Mouse (Mus musculus): Measurements from ENCODE around the gene Cecr2. TPM values are rescaled to one million over a fixed set of nuclear protein-coding genes. Genes with fewer than 3 reads are reported as not detected.

Gene Cecr2
- polyA plus RNA-seq, 2 experiments = 6.2 to 7.1 TPM

- H3K27me3 ChIP-seq (ENCODE audit: control insufficient read depth, insufficient read depth, low read length) = no peaks in the 10 kb centered on the region
- H3K36me3 ChIP-seq (replicated peaks; ENCODE audit: control insufficient read depth, insufficient read depth, low read depth) = no peaks in the 10 kb centered on the region
- ATAC-seq (ENCODE audit: insufficient read depth) (no peak), DNase-seq (ENCODE audit: low read depth in 3 of 3, low spot score in 3 of 3) (no peak)
- no peak for TF ChIP-seq EP300 (IDR thresholded peaks at IDR 0.05; ENCODE audit: low read depth)
- no peak for TF ChIP-seq CTCF (IDR thresholded peaks at IDR 0.05; ENCODE audit: low read depth)
- no peak overlapping the region for H3K9ac ChIP-seq (replicated peaks)
- no peak overlapping the region for H3K27ac ChIP-seq
- no peaks in the 10 kb centered on the region for H3K9me3 ChIP-seq (ENCODE audit: control insufficient read depth, low read length)
- H3K4me1 ChIP-seq (replicated peaks; ENCODE audit: control insufficient read depth in 2 of 2, insufficient read depth in 2 of 2, low read length in 1 of 2) = peaks cover 2 to 12% of the 10 kb centered on the region in 2 experiments; a peak in 3 of 4 replicates
- 44% methylated on average over 2 of the region's 2 CpGs for WGBS (ENCODE audit: insufficient replicate concordance)
- no peak overlapping the region for H3K4me3 ChIP-seq (ENCODE audit: insufficient read depth in 1 of 2, low read depth in 2 of 2, low read length in 2 of 2)
- H3K4me2 ChIP-seq (ENCODE audit: low read depth) = no peak overlapping the region
Measured at GRCm38 (mm10) chr6:120782948-120783347, 116.8 kb downstream of the Cecr2 start.

- H3K27ac ChIP-seq = no peak overlapping the region
- DNase-seq (ENCODE audit: low read depth in 3 of 3, low spot score in 3 of 3) (no peak), ATAC-seq (ENCODE audit: insufficient read depth) (no peak)
- H3K36me3 ChIP-seq (replicated peaks; ENCODE audit: control insufficient read depth, insufficient read depth, low read depth) = no peaks in the 10 kb centered on the region
- H3K9ac ChIP-seq (replicated peaks) = no peak overlapping the region
- no peaks in the 10 kb centered on the region for H3K27me3 ChIP-seq (ENCODE audit: control insufficient read depth, insufficient read depth, low read length)
- TF ChIP-seq EP300 (IDR thresholded peaks at IDR 0.05; ENCODE audit: low read depth) (no peak), CTCF (IDR thresholded peaks at IDR 0.05; ENCODE audit: low read depth) (no peak)
- peaks cover 2 to 14% of the 10 kb centered on the region in 2 experiments; a peak in 3 of 4 replicates for H3K4me1 ChIP-seq (replicated peaks; ENCODE audit: control insufficient read depth in 2 of 2, insufficient read depth in 2 of 2, low read length in 1 of 2)
- no peak overlapping the region for H3K4me2 ChIP-seq (ENCODE audit: low read depth)
- 64% methylated on average over 7 of the region's 7 CpGs for WGBS (ENCODE audit: insufficient replicate concordance)
- no peaks in the 10 kb centered on the region for H3K9me3 ChIP-seq (ENCODE audit: control insufficient read depth, low read length)
- no peak overlapping the region for H3K4me3 ChIP-seq (ENCODE audit: insufficient read depth in 1 of 2, low read depth in 2 of 2, low read length in 2 of 2)
Measured at GRCm38 (mm10) chr6:120784351-120784750, 118.2 kb downstream of the Cecr2 start.

GRCm38 (mm10) chr6:120788068-120788607, 122.0 kb downstream of the Cecr2 start:
- WGBS (ENCODE audit: insufficient replicate concordance) = 75% methylated on average over 5 of the region's 5 CpGs
- H3K4me1 ChIP-seq (replicated peaks; ENCODE audit: control insufficient read depth in 2 of 2, insufficient read depth in 2 of 2, low read length in 1 of 2) = peaks cover 8 to 26% of the 10 kb centered on the region in 2 experiments; a peak in 3 of 4 replicates
- DNase-seq (ENCODE audit: low read depth in 3 of 3, low spot score in 3 of 3) = no peak
- no peak overlapping the region for H3K4me3 ChIP-seq (ENCODE audit: insufficient read depth in 1 of 2, low read depth in 2 of 2, low read length in 2 of 2)
- no peaks in the 10 kb centered on the region for H3K9me3 ChIP-seq (ENCODE audit: control insufficient read depth, low read length)
- ATAC-seq (ENCODE audit: insufficient read depth) = no peak
- H3K9ac ChIP-seq (replicated peaks) = no peak overlapping the region
- peaks cover 16% of the 10 kb centered on the region for H3K36me3 ChIP-seq (replicated peaks; ENCODE audit: control insufficient read depth, insufficient read depth, low read depth)
- H3K27ac ChIP-seq = no peak overlapping the region
- no peaks in the 10 kb centered on the region for H3K27me3 ChIP-seq (ENCODE audit: control insufficient read depth, insufficient read depth, low read length)
- no peak overlapping the region for H3K4me2 ChIP-seq (ENCODE audit: low read depth)
- TF ChIP-seq EP300 (IDR thresholded peaks at IDR 0.05; ENCODE audit: low read depth) = no peak
- no peak for TF ChIP-seq CTCF (IDR thresholded peaks at IDR 0.05; ENCODE audit: low read depth)

GRCm38 (mm10) chr6:120788904-120789303, 122.7 kb downstream of the Cecr2 start:
- peak; percentile 49 for TF ChIP-seq CTCF (IDR thresholded peaks at IDR 0.05; ENCODE audit: low read depth)
- TF ChIP-seq EP300 (IDR thresholded peaks at IDR 0.05; ENCODE audit: low read depth) = no peak
- Histone ChIP-seq H3K9me3 (ENCODE audit: control insufficient read depth, low read length) (no peaks in the 10 kb centered on the region), H3K4me3 (ENCODE audit: insufficient read depth in 1 of 2, low read depth in 2 of 2, low read length in 2 of 2) (no peak overlapping the region), H3K27me3 (ENCODE audit: control insufficient read depth, insufficient read depth, low read length) (no peaks in the 10 kb centered on the region), H3K4me1 (replicated peaks; ENCODE audit: control insufficient read depth in 2 of 2, insufficient read depth in 2 of 2, low read length in 1 of 2) (peaks cover 8 to 23% of the 10 kb centered on the region in 2 experiments; a peak in 3 of 4 replicates), H3K36me3 (replicated peaks; ENCODE audit: control insufficient read depth, insufficient read depth, low read depth) (peaks cover 23% of the 10 kb centered on the region), H3K27ac (no peak overlapping the region), H3K9ac (replicated peaks) (no peak overlapping the region), H3K4me2 (ENCODE audit: low read depth) (no peak overlapping the region)
- DNase-seq (ENCODE audit: low read depth in 3 of 3, low spot score in 3 of 3) (peak; percentile 35 to 39 (median 36)), ATAC-seq (ENCODE audit: insufficient read depth) (no peak)

GRCm38 (mm10) chr6:120790153-120790552, 124.0 kb downstream of the Cecr2 start:
- DNase-seq (ENCODE audit: low read depth in 3 of 3, low spot score in 3 of 3) (no peak), ATAC-seq (ENCODE audit: insufficient read depth) (peak; percentile 71)
- Histone ChIP-seq H3K36me3 (replicated peaks; ENCODE audit: control insufficient read depth, insufficient read depth, low read depth) (peaks cover 36% of the 10 kb centered on the region), H3K27ac (no peak overlapping the region; the same call in 1 of the 2 replicates), H3K4me1 (replicated peaks; ENCODE audit: control insufficient read depth in 2 of 2, insufficient read depth in 2 of 2, low read length in 1 of 2) (peaks cover 6 to 20% of the 10 kb centered on the region in 2 experiments; a peak in 3 of 4 replicates), H3K27me3 (ENCODE audit: control insufficient read depth, insufficient read depth, low read length) (no peaks in the 10 kb centered on the region), H3K9me3 (ENCODE audit: control insufficient read depth, low read length) (no peaks in the 10 kb centered on the region), H3K9ac (replicated peaks) (no peak overlapping the region), H3K4me2 (ENCODE audit: low read depth) (no peak overlapping the region), H3K4me3 (ENCODE audit: insufficient read depth in 1 of 2, low read depth in 2 of 2, low read length in 2 of 2) (no peak overlapping the region)
- 0 out of 2 replicates have a peak, but pooled peaks have one; percentile 4 for TF ChIP-seq CTCF (IDR thresholded peaks at IDR 0.05; ENCODE audit: low read depth)
- no peak for TF ChIP-seq EP300 (IDR thresholded peaks at IDR 0.05; ENCODE audit: low read depth)
- WGBS (ENCODE audit: insufficient replicate concordance) = 46% methylated on average over 11 of the region's 11 CpGs
